Mouse (Mus musculus) left cerebral cortex, adult 8-10 months (tissue): ENCODE results near the gene Cacna2d4. TPM values are rescaled to one million over a fixed set of nuclear protein-coding genes. Genes with fewer than 3 reads are reported as not detected.
"Not testable (repeated sequence)": the region's sequence is repeated elsewhere in the genome, so short reads cannot be mapped to it uniquely, and the experiment has no call there.

Experiments used
- DNase-seq, 2 experiments: peaks; one replicate each; pipeline ENCODE4 v3.0.0; 2022; ENCODE audit warnings: low spot score in 2 of 2
- total RNA-seq, 4 experiments: library from RNA; stranded (reverse); gene quantifications; 2 replicates each; pipeline ENCODE4 v1.2.4; 2022

The Cacna2d4 gene
- total RNA-seq: 1 to 10 TPM; 1.5 to 4.6 (median 2.8) TPM

DNA sequence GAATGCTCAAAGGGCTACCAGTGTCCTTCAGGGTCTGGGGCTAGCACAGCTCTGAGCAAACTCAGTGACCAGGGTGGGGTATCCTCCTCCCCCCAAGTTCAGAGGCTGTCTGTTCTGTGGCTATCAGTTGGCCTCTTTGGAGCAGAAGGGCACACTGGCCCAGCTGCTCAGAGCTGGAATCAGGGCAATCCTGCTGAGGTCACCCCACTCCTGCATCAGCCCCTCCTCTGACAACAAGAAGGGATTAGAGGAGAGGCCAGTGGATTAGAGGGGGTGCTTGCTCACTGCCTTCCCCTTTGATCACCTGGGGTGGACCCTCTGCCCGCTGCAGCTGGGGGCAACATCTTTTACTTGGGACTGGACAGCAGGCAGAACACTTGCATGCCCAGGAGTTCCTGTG lies at the start of gene Cacna2d4:
Gene Cacna2d4, plus strand, starts transcription at position 286 of the 400 bp plus-strand sequence.
- DNase-seq: no peak

GRCm38 (mm10) chr6:119186658-119187057 lies 49.7 kb upstream of the Cacna2d4 start:
- no peak for DNase-seq

DNA sequence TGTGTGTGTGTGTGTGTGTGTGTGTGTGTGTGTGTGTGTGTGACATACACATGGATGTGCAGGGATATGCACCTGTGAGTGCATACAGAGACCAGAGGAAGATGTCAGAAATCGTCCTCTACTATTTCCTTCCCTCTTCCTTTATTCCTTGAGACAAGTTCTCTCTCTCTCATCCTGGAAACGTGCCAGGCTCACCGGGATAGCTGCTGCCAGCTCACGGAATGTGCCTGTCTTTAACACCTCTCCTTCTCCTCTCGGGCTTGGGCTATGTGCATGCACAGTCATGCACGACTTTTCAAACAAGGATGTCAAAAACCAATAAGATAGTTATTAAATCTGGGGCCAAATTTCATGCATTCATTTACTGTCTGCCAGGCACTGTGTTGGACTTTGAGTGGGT lies 48.7 kb upstream of the Cacna2d4 start:
- DNase-seq: no peak

- no peak for DNase-seq
Observed at GRCm38 (mm10) chr6:119191478-119191877, 44.8 kb upstream of the Cacna2d4 start.

DNA sequence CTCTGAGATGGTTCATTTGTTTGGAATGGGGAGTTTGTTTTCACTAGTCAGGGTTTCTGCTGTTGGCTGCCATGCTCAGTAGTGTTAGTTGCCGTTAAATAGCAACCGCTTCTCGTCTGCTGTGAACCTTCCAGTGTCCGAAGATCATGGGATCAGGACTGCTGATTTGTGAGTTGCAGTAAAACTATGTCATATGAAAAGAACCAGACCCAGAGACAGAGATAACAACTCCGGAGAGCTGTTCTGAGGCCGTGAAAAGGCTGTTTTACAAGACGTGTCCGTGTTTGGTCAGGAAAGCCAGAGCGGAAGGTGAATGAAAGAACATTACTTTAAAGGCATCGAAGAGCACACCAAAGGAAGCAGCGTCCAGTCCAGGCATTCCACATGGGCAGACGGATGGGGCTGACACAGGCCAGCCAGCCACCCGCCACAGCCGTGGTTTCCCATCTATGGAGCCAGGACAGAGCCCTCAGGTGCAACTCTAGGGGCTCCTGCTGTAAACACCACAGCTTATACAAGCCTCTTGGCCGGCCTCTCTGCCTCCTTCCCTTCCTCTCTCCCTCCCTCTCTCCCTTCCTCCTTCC lies 42.7 kb upstream of the Cacna2d4 start:
- DNase-seq: no peak

- DNase-seq: no peak
Observed at GRCm38 (mm10) chr6:119194161-119194560, 42.2 kb upstream of the Cacna2d4 start.

GRCm38 (mm10) chr6:119194601-119195000 lies 41.7 kb upstream of the Cacna2d4 start:
- no peak for DNase-seq

- no peak for DNase-seq
Observed at GRCm38 (mm10) chr6:119196382-119197305, 39.7 kb upstream of the Cacna2d4 start, which contains the start of gene Cacna1c. Gene Cacna1c (minus strand): TSS chr6:119196418.

DNA sequence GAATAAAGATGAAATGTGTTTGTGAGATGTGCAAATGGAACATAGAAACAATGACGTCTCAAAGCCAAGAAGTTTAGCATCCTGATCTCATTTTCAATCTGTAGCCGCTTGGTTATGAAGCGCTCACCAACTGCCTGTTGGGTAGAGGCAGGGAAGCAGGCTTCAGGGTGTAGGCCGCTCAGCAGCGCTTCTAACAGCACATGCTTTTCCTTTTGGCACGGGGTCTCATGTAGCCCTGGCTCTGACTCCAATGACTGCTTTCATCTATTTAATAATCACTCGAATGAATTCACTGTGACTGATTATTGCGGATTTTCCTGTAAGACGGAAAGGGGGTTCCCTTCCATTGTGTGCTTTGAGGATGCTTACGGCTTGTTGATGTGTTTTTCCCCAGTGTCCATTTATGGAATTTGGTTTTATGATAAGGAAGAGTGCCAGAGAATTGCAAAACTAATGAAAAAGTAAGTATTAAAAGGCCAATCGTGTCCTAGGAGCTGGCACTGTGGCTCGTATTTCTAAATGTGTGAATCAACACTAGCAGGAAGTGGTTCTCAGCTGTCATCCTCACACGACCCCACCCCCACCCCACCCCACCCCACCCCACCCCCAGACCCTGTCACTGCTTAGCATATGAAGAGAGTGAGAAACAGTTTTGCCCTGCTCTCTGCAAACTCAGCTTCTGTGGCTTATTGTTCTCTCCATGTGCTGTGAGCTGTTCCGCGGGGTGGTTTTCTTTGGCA lies 37.6 kb upstream of the Cacna2d4 start:
- DNase-seq: no peak

- no peak for DNase-seq
Observed at GRCm38 (mm10) chr6:119199274-119199879, 36.9 kb upstream of the Cacna2d4 start.

DNA sequence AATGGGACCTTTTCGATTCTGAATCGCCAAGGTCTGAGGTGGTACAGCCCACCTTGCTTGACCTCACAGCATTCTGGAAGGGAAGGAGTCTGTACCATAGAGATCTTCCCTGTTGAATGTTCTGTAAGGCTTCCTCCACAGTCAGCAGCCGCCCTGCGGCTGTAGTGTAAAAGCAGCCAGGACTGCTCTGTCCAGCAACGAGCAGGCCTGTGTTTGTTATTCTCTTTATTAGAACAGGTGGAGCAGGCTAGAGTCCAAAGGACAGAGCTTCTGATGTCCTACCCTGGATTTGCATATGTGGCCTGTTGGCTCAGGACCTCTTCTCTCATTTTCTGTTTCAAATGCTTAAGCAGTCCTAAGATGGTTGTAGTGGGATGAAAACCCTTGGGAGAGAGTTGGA lies 36.0 kb upstream of the Cacna2d4 start:
- DNase-seq: no peak

DNA sequence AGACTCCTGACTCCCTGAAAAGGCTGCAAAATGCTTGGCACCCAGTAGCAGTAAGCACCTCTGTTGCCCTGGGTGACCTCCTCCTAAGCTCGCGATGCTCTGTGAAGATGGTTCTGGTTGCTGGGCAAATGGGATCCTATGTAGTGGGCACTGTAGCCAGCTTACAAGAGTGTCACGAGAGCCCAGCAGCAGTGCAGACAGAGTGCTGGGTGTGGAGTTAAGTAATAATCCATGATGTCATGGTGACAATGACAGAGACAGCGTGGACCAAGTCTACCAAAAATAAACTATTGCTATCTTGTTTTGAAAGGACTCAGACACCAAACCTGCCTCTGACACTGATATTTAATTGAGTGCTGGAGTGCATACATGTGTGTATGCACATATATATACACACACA lies 34.8 kb upstream of the Cacna2d4 start:
- DNase-seq: no peak

GRCm38 (mm10) chr6:119204286-119204685 lies 32.0 kb upstream of the Cacna2d4 start:
- no peak for DNase-seq

DNA sequence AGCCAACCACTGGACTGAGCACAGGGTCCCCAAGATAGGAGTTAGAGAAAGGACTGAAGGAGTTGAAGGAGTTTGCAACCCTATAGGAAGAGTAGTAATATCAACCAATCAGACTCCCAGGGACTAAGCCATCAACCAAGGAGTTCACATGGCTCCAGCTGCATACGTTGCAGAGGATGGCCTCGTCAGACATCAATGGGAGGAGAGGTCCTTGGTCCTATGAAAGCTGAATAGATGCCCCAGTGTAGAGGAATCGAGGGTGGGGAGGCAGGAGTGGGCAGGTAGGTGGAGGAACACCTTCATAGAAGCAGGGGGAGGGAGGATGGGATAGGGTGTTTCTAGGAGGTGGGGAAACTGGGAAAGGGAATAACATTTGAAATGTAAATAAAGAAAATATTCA lies 31.4 kb upstream of the Cacna2d4 start:
- DNase-seq: no peak

DNA sequence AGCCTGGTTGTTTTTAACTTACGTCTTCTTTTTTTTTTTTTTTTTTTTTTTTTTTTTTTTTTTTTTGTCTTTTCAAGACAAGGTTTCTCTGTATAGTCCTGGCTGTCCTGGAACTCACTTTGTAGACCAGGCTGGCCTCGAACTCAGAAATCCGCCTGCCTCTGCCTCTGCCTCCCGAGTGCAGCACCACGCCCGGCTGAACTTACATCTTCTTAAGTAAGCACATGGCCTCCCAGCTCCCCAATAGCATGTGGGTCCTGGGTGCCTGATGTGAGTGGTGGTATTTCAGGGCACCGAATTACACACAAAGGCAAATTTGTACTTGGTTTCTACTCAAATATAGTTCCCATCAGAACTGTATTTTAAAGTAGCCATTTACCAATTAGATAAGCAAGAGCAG lies 30.3 kb upstream of the Cacna2d4 start:
- not testable (repeated sequence) for DNase-seq

GRCm38 (mm10) chr6:119213375-119213774 lies 23.0 kb upstream of the Cacna2d4 start:
- no peak for DNase-seq

GRCm38 (mm10) chr6:119214190-119214589 lies 22.1 kb upstream of the Cacna2d4 start:
- DNase-seq: no peak

GRCm38 (mm10) chr6:119215040-119215613 lies 21.2 kb upstream of the Cacna2d4 start:
- DNase-seq: no peak

GRCm38 (mm10) chr6:119217661-119218060 lies 18.7 kb upstream of the Cacna2d4 start:
- DNase-seq: no peak

DNA sequence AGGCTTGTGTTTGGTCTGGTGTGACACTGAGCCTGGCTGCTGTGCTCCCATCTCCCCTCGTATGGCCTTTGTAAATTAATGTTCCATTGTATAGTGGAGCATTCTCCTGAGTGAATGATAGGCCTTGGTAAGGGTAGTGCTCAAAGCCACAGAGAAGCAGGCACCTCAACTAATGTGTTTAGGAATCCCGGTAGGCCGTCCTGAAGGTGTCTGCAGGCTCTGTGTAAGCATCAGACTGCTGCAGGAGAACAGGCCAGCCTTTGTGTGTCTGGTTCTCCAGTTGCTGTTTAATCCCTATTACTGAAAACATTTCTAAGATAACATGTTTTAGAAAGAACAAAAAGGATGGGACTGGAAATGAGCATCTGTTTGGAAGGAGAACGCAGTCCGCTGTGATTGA lies 17.7 kb upstream of the Cacna2d4 start:
- no peak for DNase-seq

GRCm38 (mm10) chr6:119219237-119219870 lies 17.0 kb upstream of the Cacna2d4 start:
- DNase-seq: no peak
